In the genomic region with DNA sequence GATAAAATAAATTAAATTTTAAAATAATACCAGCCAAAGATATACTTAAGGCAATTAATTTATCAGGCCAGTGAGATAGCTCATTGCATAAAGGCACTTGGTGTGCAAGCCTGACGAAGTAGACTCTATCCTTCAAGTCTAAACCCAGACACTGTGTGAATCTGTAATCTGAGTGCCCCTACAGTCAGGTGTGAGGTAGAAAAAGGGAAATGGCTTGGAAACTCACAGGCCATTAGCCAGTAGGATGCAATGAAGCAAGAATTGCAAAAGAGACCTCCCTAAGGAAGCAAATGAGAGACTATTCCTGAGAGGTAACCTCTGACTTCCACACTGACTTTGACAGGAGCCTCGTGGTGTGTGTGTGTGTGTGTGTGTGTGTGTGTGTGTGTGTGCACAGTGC, we compare ENCODE assay signal across 14 mouse cellular contexts.
"Had no signal": no experiment of that assay in that cellular context is flagged by ENCODE, and none has a peak within 500 bp of the region (broad histone marks: within the 10 kb centered on the region; RNA-seq: fewer than 3 reads in every experiment).

No protein-coding gene starts in this region.

- ATAC-seq: liver, embryonic 12.5 days; midbrain, embryonic 15.5 days had no signal

- H3K27me3 ChIP-seq: limb, embryonic 15.5 days; liver, embryonic 12.5 days; megakaryocyte, embryonic 14.5 days; midbrain, embryonic 15.5 days had no signal

- H3K4me2 ChIP-seq: limb, embryonic 15.5 days; liver, embryonic 12.5 days; lung, embryonic 14.5 days; midbrain, embryonic 11.5 days; midbrain, embryonic 15.5 days had no signal

- H3K4me1 ChIP-seq: liver, embryonic 12.5 days; midbrain, embryonic 15.5 days had no signal

- H3K9me3 ChIP-seq: limb, embryonic 15.5 days; liver, embryonic 12.5 days; megakaryocyte, embryonic 14.5 days; midbrain, embryonic 15.5 days had no signal

- DNase-seq: kidney, adult 8-10 months; kidney, postnatal 36 days; layer of hippocampus, adult 9-11 months; layer of hippocampus, postnatal 36 days; lung, embryonic 14.5 days; lung, postnatal 10 days; lung, postnatal 4 days; thymus, postnatal 4 days had no signal

- H3K9ac ChIP-seq: limb, embryonic 15.5 days; liver, embryonic 12.5 days; lung, embryonic 14.5 days; midbrain, embryonic 15.5 days had no signal

- H3K27ac ChIP-seq: limb, embryonic 15.5 days; liver, embryonic 12.5 days; midbrain, embryonic 15.5 days; stomach, postnatal 0 days had no signal

- H3K4me3 ChIP-seq: limb, embryonic 15.5 days; liver, embryonic 12.5 days; megakaryocyte, embryonic 14.5 days; midbrain, embryonic 15.5 days had no signal
